In genomic region chr1:62875631-62876030, GRCm38 (mm10) we compare ENCODE assay signal across 18 mouse cellular contexts.
DNase-seq lines count a peak whose midpoint lies in the region.
"Had no signal": no experiment of that assay in that cellular context is flagged by ENCODE, and none has a peak within 500 bp of the region (broad histone marks: within the 10 kb centered on the region; RNA-seq: fewer than 3 reads in every experiment).

No protein-coding gene starts in this region.

- no peak overlapping the region for H3K4me3 ChIP-seq in embryonic facial prominence, embryonic 10.5 days
- H3K4me3 ChIP-seq: hindbrain, embryonic 15.5 days; limb, embryonic 13.5 days; liver, embryonic 15.5 days; midbrain, embryonic 13.5 days had no signal

- H3K36me3 ChIP-seq in embryonic facial prominence, embryonic 10.5 days (replicated peaks) = no peaks in the 10 kb centered on the region
- H3K36me3 ChIP-seq: hindbrain, embryonic 15.5 days; limb, embryonic 13.5 days; liver, embryonic 15.5 days; midbrain, embryonic 13.5 days had no signal

- DNase-seq in CD8-positive naive resting alpha-beta T cell, adult 2 months (ENCODE audit: low read depth in 2 of 2, low spot score in 2 of 2) = peak; percentile 53 to 54
- DNase-seq in embryonic facial prominence, embryonic 10.5 days (ENCODE audit: low spot score) = no peak
- peak; percentile 65 for DNase-seq in naive thymus-derived CD4-positive, alpha-beta T cell, adult 2 months (ENCODE audit: low read depth)
- peak; percentile 42 for DNase-seq in thymus, postnatal 25 days
- DNase-seq in layer of hippocampus, adult 11-12 months (ENCODE audit: low spot score) = no peak
- DNase-seq in liver = no peak
- DNase-seq in embryo, embryonic 10 days (ENCODE audit: low spot score) = no peak
- DNase-seq: adrenal gland, postnatal 36 days; cerebellum, adult 9-11 months; embryo, embryonic 11 days; heart, postnatal 14 days; kidney, adult 18-20 months; kidney, postnatal 14 days; lung, postnatal 14 days had no signal

- H3K4me1 ChIP-seq in embryonic facial prominence, embryonic 10.5 days = peaks cover 18% of the 10 kb centered on the region
- H3K4me1 ChIP-seq: hindbrain, embryonic 15.5 days; limb, embryonic 13.5 days; liver, embryonic 15.5 days; midbrain, embryonic 13.5 days had no signal

- WGBS in embryonic facial prominence, embryonic 10.5 days = 80% methylated on average over 9 of the region's 9 CpGs

- H3K27me3 ChIP-seq in embryonic facial prominence, embryonic 10.5 days (replicated peaks; ENCODE audit: low read depth, poor library complexity, severe bottlenecking) = no peaks in the 10 kb centered on the region
- H3K27me3 ChIP-seq: hindbrain, embryonic 15.5 days; limb, embryonic 13.5 days; liver, embryonic 15.5 days; midbrain, embryonic 13.5 days had no signal

- peak overlapping the region; percentile 54; the same call in 1 of the 2 replicates for H3K27ac ChIP-seq in embryonic facial prominence, embryonic 10.5 days (replicated peaks)
- H3K27ac ChIP-seq: hindbrain, embryonic 15.5 days; limb, embryonic 13.5 days; liver, embryonic 15.5 days; midbrain, embryonic 13.5 days had no signal

- H3K9me3 ChIP-seq in embryonic facial prominence, embryonic 10.5 days = no peaks in the 10 kb centered on the region
- H3K9me3 ChIP-seq: hindbrain, embryonic 15.5 days; limb, embryonic 13.5 days; liver, embryonic 15.5 days; midbrain, embryonic 13.5 days had no signal

Comparison
In these comparisons a context has a peak if more than half of its experiments do, and no peak if none do; other contexts are left out.
1. DNase-seq: peak in CD8-positive naive resting alpha-beta T cell, adult 2 months (2 of 2), naive thymus-derived CD4-positive, alpha-beta T cell, adult 2 months (single experiment) and thymus, postnatal 25 days (single experiment); none in embryonic facial prominence, embryonic 10.5 days (single experiment), layer of hippocampus, adult 11-12 months (single experiment), liver (single experiment) and embryo, embryonic 10 days (single experiment).